Mouse (Mus musculus): ENCODE measurements around the gene Gabrg2. TPM values are rescaled to one million over a fixed set of nuclear protein-coding genes. Genes with fewer than 3 reads are reported as not detected.

Gene Gabrg2
- polyA plus RNA-seq, 1 experiment = 0.28 TPM

GRCm38 (mm10) chr11:41968595-41968994 lies 32.1 kb downstream of the Gabrg2 start:
- H3K36me3 ChIP-seq (ENCODE audit: control insufficient read depth, insufficient read depth) = no peaks in the 10 kb centered on the region
- H3K4me2 ChIP-seq (ENCODE audit: low read depth) = no peak overlapping the region

GRCm38 (mm10) chr11:41962706-41963105 lies 38.0 kb downstream of the Gabrg2 start:
- H3K4me2 ChIP-seq (ENCODE audit: low read depth) = no peak overlapping the region
- no peaks in the 10 kb centered on the region for H3K79me2 ChIP-seq (ENCODE audit: control insufficient read depth, insufficient read depth)
- no peak overlapping the region for H3K4me3 ChIP-seq
- no peaks in the 10 kb centered on the region for H3K36me3 ChIP-seq (ENCODE audit: control insufficient read depth, insufficient read depth)
- H3K27me3 ChIP-seq (ENCODE audit: control insufficient read depth, insufficient read depth, insufficient read length) = no peaks in the 10 kb centered on the region
- TF ChIP-seq USF1 (IDR thresholded peaks at IDR 0.05; ENCODE audit: low read depth) (no peak), REST (IDR thresholded peaks at IDR 0.05; ENCODE audit: insufficient read depth, insufficient read length) (no peak), MYOG (IDR thresholded peaks at IDR 0.05; ENCODE audit: control insufficient read depth in 1 of 3, insufficient read depth in 1 of 3, insufficient read length in 2 of 3, low read depth in 2 of 3) (no peak), MAX (IDR thresholded peaks at IDR 0.05; ENCODE audit: low read depth) (no peak), POLR2AphosphoS2 (IDR thresholded peaks at IDR 0.05; ENCODE audit: insufficient read length, low read depth) (no peak), E2F4 (IDR thresholded peaks at IDR 0.05; ENCODE audit: insufficient read depth) (no peak), TCF3 (IDR thresholded peaks at IDR 0.05; ENCODE audit: insufficient read length, low read depth) (no peak), MYOD1 (IDR thresholded peaks at IDR 0.05; ENCODE audit: control insufficient read depth in 1 of 3, insufficient read length in 2 of 3, low read depth in 2 of 3) (no peak), POLR2A (IDR thresholded peaks at IDR 0.05; ENCODE audit: insufficient read length, low read depth) (no peak), CEBPB (IDR thresholded peaks at IDR 0.05; ENCODE audit: insufficient read depth, poor library complexity, severe bottlenecking) (no peak), TCF12 (IDR thresholded peaks at IDR 0.05; ENCODE audit: insufficient read depth, poor library complexity, severe bottlenecking) (no peak)
- H3ac ChIP-seq (ENCODE audit: control insufficient read depth, insufficient read length) = no peak overlapping the region

More at GRCm38 (mm10) chr11:41968595-41968994, 32.1 kb downstream of the Gabrg2 start:
- Histone ChIP-seq H3K79me2 (ENCODE audit: control insufficient read depth, insufficient read depth) (no peaks in the 10 kb centered on the region), H3K4me3 (no peak overlapping the region), H3ac (ENCODE audit: control insufficient read depth, insufficient read length) (no peak overlapping the region), H3K27me3 (ENCODE audit: control insufficient read depth, insufficient read depth, insufficient read length) (no peaks in the 10 kb centered on the region)
- no peak for TF ChIP-seq TCF3 (IDR thresholded peaks at IDR 0.05; ENCODE audit: insufficient read length, low read depth)
- no peak for TF ChIP-seq REST (IDR thresholded peaks at IDR 0.05; ENCODE audit: insufficient read depth, insufficient read length)
- no peak for TF ChIP-seq USF1 (IDR thresholded peaks at IDR 0.05; ENCODE audit: low read depth)
- no peak for TF ChIP-seq POLR2AphosphoS2 (IDR thresholded peaks at IDR 0.05; ENCODE audit: insufficient read length, low read depth)
- TF ChIP-seq SRF (IDR thresholded peaks at IDR 0.05; ENCODE audit: control insufficient read depth, insufficient read length, low read depth) = no peak
- TF ChIP-seq MAX (IDR thresholded peaks at IDR 0.05; ENCODE audit: low read depth) = no peak
- TF ChIP-seq CEBPB (IDR thresholded peaks at IDR 0.05; ENCODE audit: insufficient read depth, poor library complexity, severe bottlenecking) = no peak
- TF ChIP-seq POLR2A (IDR thresholded peaks at IDR 0.05; ENCODE audit: insufficient read length, low read depth) = no peak
- TF ChIP-seq MYOG (IDR thresholded peaks at IDR 0.05; ENCODE audit: control insufficient read depth in 1 of 3, insufficient read depth in 1 of 3, insufficient read length in 2 of 3, low read depth in 2 of 3) = no peak
- no peak for TF ChIP-seq E2F4 (IDR thresholded peaks at IDR 0.05; ENCODE audit: insufficient read depth)
- no peak for TF ChIP-seq MYOD1 (IDR thresholded peaks at IDR 0.05; ENCODE audit: control insufficient read depth in 1 of 3, insufficient read length in 2 of 3, low read depth in 2 of 3)
- TF ChIP-seq TCF12 (IDR thresholded peaks at IDR 0.05; ENCODE audit: insufficient read depth, poor library complexity, severe bottlenecking) = no peak

GRCm38 (mm10) chr11:41953550-41953949 lies 47.1 kb downstream of the Gabrg2 start:
- Histone ChIP-seq H3K36me3 (ENCODE audit: control insufficient read depth, insufficient read depth) (no peaks in the 10 kb centered on the region), H3K4me3 (no peak overlapping the region), H3K4me2 (ENCODE audit: low read depth) (no peak overlapping the region), H3ac (ENCODE audit: control insufficient read depth, insufficient read length) (no peak overlapping the region), H3K27me3 (ENCODE audit: control insufficient read depth, insufficient read depth, insufficient read length) (no peaks in the 10 kb centered on the region), H3K79me2 (ENCODE audit: control insufficient read depth, insufficient read depth) (no peaks in the 10 kb centered on the region)
- TF ChIP-seq MYOD1 (IDR thresholded peaks at IDR 0.05; ENCODE audit: control insufficient read depth in 1 of 3, insufficient read length in 2 of 3, low read depth in 2 of 3) (no peak), MYOG (IDR thresholded peaks at IDR 0.05; ENCODE audit: control insufficient read depth in 1 of 3, insufficient read depth in 1 of 3, insufficient read length in 2 of 3, low read depth in 2 of 3) (no peak), TCF12 (IDR thresholded peaks at IDR 0.05; ENCODE audit: insufficient read depth, poor library complexity, severe bottlenecking) (no peak)

GRCm38 (mm10) chr11:41951898-41952297 lies 48.8 kb downstream of the Gabrg2 start:
- no peaks in the 10 kb centered on the region for H3K27me3 ChIP-seq (ENCODE audit: control insufficient read depth, insufficient read depth, insufficient read length)
- no peak overlapping the region for H3K4me2 ChIP-seq (ENCODE audit: low read depth)
- H3K4me3 ChIP-seq = no peak overlapping the region
- no peaks in the 10 kb centered on the region for H3K79me2 ChIP-seq (ENCODE audit: control insufficient read depth, insufficient read depth)
- no peak overlapping the region for H3ac ChIP-seq (ENCODE audit: control insufficient read depth, insufficient read length)
- no peaks in the 10 kb centered on the region for H3K36me3 ChIP-seq (ENCODE audit: control insufficient read depth, insufficient read depth)
- TF ChIP-seq TCF3 (IDR thresholded peaks at IDR 0.05; ENCODE audit: insufficient read length, low read depth) (no peak), USF1 (IDR thresholded peaks at IDR 0.05; ENCODE audit: low read depth) (peak; percentile 22), POLR2A (IDR thresholded peaks at IDR 0.05; ENCODE audit: insufficient read length, low read depth) (no peak)

- TF ChIP-seq TCF3 (IDR thresholded peaks at IDR 0.05; ENCODE audit: insufficient read length, low read depth) = no peak
- TF ChIP-seq POLR2A (IDR thresholded peaks at IDR 0.05; ENCODE audit: insufficient read length, low read depth) = no peak
- no peak for TF ChIP-seq TCF12 (IDR thresholded peaks at IDR 0.05; ENCODE audit: insufficient read depth, poor library complexity, severe bottlenecking)
- no peak for TF ChIP-seq MYOD1 (IDR thresholded peaks at IDR 0.05; ENCODE audit: control insufficient read depth in 1 of 3, insufficient read length in 2 of 3, low read depth in 2 of 3)
- TF ChIP-seq MAX (IDR thresholded peaks at IDR 0.05; ENCODE audit: low read depth) = no peak
- no peak for TF ChIP-seq REST (IDR thresholded peaks at IDR 0.05; ENCODE audit: insufficient read depth, insufficient read length)
- no peak for TF ChIP-seq CEBPB (IDR thresholded peaks at IDR 0.05; ENCODE audit: insufficient read depth, poor library complexity, severe bottlenecking)
- no peak for TF ChIP-seq POLR2AphosphoS2 (IDR thresholded peaks at IDR 0.05; ENCODE audit: insufficient read length, low read depth)
- no peak for TF ChIP-seq USF1 (IDR thresholded peaks at IDR 0.05; ENCODE audit: low read depth)
- TF ChIP-seq MYOG (IDR thresholded peaks at IDR 0.05; ENCODE audit: control insufficient read depth in 1 of 3, insufficient read depth in 1 of 3, insufficient read length in 2 of 3, low read depth in 2 of 3) = no peak
- no peak for TF ChIP-seq SRF (IDR thresholded peaks at IDR 0.05; ENCODE audit: control insufficient read depth, insufficient read length, low read depth)
- TF ChIP-seq E2F4 (IDR thresholded peaks at IDR 0.05; ENCODE audit: insufficient read depth) = no peak
- Histone ChIP-seq H3K79me2 (ENCODE audit: control insufficient read depth, insufficient read depth) (no peaks in the 10 kb centered on the region), H3K4me2 (ENCODE audit: low read depth) (no peak overlapping the region), H3ac (ENCODE audit: control insufficient read depth, insufficient read length) (no peak overlapping the region), H3K36me3 (ENCODE audit: control insufficient read depth, insufficient read depth) (no peaks in the 10 kb centered on the region), H3K27me3 (ENCODE audit: control insufficient read depth, insufficient read depth, insufficient read length) (no peaks in the 10 kb centered on the region), H3K4me3 (no peak overlapping the region)
Observed at GRCm38 (mm10) chr11:41945471-41945870, 55.2 kb downstream of the Gabrg2 start.
